Mouse (Mus musculus) forebrain, embryonic 16.5 days (tissue): Measurements from ENCODE around the gene Mapt. TPM values are rescaled to one million over a fixed set of nuclear protein-coding genes. Genes with fewer than 3 reads are reported as not detected.

Experiments
- ATAC-seq: fragments of 200-750 bp; cut with Nextera tagmentation; 2 replicates; pipeline ENCODE4 v1.8.0; 2017; ENCODE audit warnings: mild to moderate bottlenecking, moderate library complexity
- H3K27ac ChIP-seq: fragments of 300-500 bp; sonication (generic); 2 replicates; pipeline ENCODE4 v1.5.1; 2014; ENCODE audit warnings: low read length, control low read depth
- H3K27me3 ChIP-seq: fragments of 300-500 bp; sonication (generic); replicated peaks from 2 replicates; pipeline ENCODE4 v1.6.1; 2014; ENCODE audit warnings: low read length; ENCODE audit not compliant: control insufficient read depth, insufficient read depth
- H3K36me3 ChIP-seq: fragments of 300-500 bp; sonication (generic); 2 replicates; pipeline ENCODE4 v1.6.1; 2014; ENCODE audit not compliant: control insufficient read depth, insufficient read depth
- H3K4me1 ChIP-seq: fragments of 300-500 bp; sonication (generic); replicated peaks from 2 replicates; pipeline ENCODE4 v1.6.1; 2014; ENCODE audit warnings: low read length; ENCODE audit not compliant: control insufficient read depth, insufficient read depth
- H3K4me2 ChIP-seq: fragments of 300-500 bp; sonication (generic); 2 replicates; pipeline ENCODE4 v1.6.1; 2014; ENCODE audit warnings: mild to moderate bottlenecking, low read length, control low read depth
- H3K4me3 ChIP-seq: fragments of 300-500 bp; sonication (generic); replicated peaks from 2 replicates; pipeline ENCODE4 v1.5.1; 2014; ENCODE audit warnings: mild to moderate bottlenecking, low read length, control low read depth
- H3K9ac ChIP-seq: fragments of 300-500 bp; sonication (generic); replicated peaks from 2 replicates; pipeline ENCODE4 v1.6.1; 2014; ENCODE audit warnings: low read depth, low read length, control low read depth
- H3K9me3 ChIP-seq: fragments of 300-500 bp; sonication (generic); 2 replicates; pipeline ENCODE4 v1.6.1; 2016; ENCODE audit warnings: low read length; ENCODE audit not compliant: control insufficient read depth
- WGBS: fragments of 180-500 bp; shearing (Covaris S2); extraction: QIAGEN DNeasy Blood & Tissue Kit; methylation state at CpG from one replicate; pipeline ENCODE4 v1.1.7; 2014; 5-methylcytosine and 5-hydroxymethylcytosine counted together
- polyA plus RNA-seq: library from polyadenylated mRNA; unstranded; fragments of >200 nt; fragmentation: Nextera tagmentation; extraction: Ambion mirVana; gene quantifications from 2 replicates; pipeline ENCODE4 v1.2.1, GENCODE M21; 2015

The Mapt gene
- polyA plus RNA-seq, 1 experiment from 2014 or later, result 864 TPM

DNA sequence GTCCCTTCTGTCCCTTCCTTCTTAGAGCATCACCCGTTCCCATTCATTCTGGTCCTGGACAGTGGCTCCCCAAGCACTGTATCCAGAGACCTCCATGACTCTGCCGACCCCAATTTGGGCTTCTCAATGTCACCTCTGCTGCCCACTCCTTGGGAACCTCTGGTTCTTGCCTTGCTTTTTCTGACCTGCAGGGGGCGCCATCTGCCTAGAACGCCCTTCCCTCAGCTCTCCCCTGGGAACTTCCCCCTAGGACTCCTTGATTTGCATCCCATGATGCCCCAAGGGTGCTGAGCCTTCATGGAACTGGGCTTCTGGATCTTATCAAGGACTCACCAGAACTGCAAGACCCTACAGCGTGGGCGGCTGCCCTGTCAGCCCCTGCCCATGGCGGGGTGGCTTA lies 80.5 kb downstream of the Mapt start:
- Histone ChIP-seq H3K4me1 (no peaks in the 10 kb centered on the region), H3K27ac (no peak overlapping the region), H3K36me3 (0 out of 2 replicates have a peak, but pooled peaks cover 3% of the 10 kb centered on the region), H3K4me2 (no peak overlapping the region), H3K9ac (no peak overlapping the region), H3K9me3 (no peaks in the 10 kb centered on the region), H3K27me3 (no peaks in the 10 kb centered on the region), H3K4me3 (no peak overlapping the region)
- ATAC-seq, result no peak
- WGBS, result 67% methylated on average over 7 of the region's 7 CpGs

DNA sequence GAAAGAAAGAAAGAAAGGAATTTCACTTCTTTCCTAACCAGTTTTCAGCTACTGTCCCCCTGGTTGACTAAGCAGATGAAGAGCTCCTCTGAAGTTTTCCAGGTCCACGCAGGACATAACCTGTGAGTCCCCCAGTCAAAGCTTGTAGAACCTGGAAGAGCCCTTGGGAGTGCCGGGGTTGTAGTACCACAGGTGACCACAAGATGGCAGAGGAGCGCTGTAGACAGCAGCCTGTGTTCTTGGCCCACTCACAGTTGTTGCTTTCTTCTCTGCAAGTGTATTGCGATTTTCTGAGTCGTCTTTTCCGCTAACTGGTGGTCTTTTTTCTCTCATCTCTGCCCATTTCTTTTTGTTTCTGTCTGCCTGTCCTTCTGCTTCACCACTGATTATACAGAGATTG lies 84.5 kb downstream of the Mapt start:
- WGBS, result 1% methylated on average over 6 of the region's 6 CpGs
- ATAC-seq, result peak; percentile 59; the same call in 1 of the 2 replicates

DNA sequence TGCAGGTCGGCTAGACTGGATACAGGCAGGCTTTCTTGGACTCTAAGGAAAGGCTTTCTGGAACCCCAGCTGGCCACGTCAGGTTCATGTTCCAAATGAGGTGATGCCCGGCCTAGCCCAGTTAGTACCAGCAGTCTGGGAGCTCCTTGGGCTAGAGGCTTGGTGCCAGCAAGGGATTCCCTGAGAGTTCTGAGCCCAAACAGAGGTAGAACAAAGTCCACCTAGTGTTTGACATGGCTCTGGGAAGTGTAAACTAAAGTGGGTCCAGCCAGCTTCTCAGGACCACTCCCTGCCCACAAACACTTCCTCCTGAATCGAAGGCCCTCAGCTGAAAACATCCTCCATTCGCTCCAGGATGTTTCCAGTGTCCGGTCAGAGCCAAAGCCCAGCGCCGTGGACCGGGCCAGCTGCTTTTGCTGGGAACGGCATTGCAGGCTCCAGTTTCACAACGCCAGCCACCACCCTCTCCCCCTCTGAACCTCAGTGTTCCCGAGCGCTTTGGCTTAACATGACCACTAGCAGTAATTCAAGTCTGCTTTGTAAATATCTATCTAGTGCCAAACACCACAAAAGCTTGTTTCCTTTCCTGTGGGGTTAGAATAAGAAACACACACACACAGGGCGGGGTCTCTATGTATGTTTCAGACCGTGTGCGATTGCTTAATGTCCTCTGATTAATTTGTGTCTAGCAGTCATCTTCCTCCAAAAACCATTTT lies 85.7 kb downstream of the Mapt start:
- Histone ChIP-seq H3K4me3 (no peak overlapping the region), H3K4me2 (no peak overlapping the region), H3K27ac (no peak overlapping the region), H3K4me1 (peaks cover 11% of the 10 kb centered on the region), H3K9ac (no peak overlapping the region), H3K27me3 (no peaks in the 10 kb centered on the region), H3K9me3 (no peaks in the 10 kb centered on the region), H3K36me3 (peaks cover 5% of the 10 kb centered on the region; the same call in 1 of the 2 replicates)
- ATAC-seq, result no peak
- WGBS, result 78% methylated on average over 16 of the region's 16 CpGs

More for the DNA sequence above, 84.5 kb downstream of the Mapt start:
- no peaks in the 10 kb centered on the region for H3K36me3 ChIP-seq
- H3K27me3 ChIP-seq, result no peaks in the 10 kb centered on the region
- peaks cover 11% of the 10 kb centered on the region for H3K4me1 ChIP-seq
- H3K4me2 ChIP-seq, result no peak overlapping the region
- no peak overlapping the region for H3K27ac ChIP-seq
- H3K9me3 ChIP-seq, result no peaks in the 10 kb centered on the region
- H3K4me3 ChIP-seq, result no peak overlapping the region
- no peak overlapping the region for H3K9ac ChIP-seq

DNA sequence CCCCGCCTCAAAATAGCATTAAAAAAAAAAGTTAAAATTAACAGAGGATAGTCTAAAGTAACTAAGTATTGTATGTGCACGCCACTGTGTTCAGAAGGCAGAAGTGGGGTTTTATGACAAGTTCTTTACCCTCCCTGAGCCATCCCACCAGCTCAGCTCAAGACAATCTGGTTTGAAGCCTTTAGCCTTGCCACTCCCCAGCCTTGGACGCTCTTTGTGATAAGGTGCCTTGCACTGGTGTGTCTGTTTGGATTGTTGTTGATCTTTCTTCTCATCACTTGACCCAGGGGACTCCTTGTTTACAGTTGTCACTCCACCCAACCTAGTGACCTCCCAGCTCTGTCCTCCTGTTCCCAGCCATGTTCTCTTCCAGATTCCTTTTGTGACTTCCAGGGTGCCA lies 86.4 kb downstream of the Mapt start:
- H3K27me3 ChIP-seq, result no peaks in the 10 kb centered on the region
- no peak overlapping the region for H3K9ac ChIP-seq
- WGBS, result 91% methylated on average over 3 of the region's 3 CpGs
- H3K4me2 ChIP-seq, result no peak overlapping the region
- ATAC-seq, result no peak
- no peak overlapping the region for H3K27ac ChIP-seq
- no peak overlapping the region for H3K4me3 ChIP-seq
- peaks cover 11% of the 10 kb centered on the region for H3K4me1 ChIP-seq
- H3K36me3 ChIP-seq, result peaks cover 5% of the 10 kb centered on the region; the same call in 1 of the 2 replicates
- H3K9me3 ChIP-seq, result no peaks in the 10 kb centered on the region

DNA sequence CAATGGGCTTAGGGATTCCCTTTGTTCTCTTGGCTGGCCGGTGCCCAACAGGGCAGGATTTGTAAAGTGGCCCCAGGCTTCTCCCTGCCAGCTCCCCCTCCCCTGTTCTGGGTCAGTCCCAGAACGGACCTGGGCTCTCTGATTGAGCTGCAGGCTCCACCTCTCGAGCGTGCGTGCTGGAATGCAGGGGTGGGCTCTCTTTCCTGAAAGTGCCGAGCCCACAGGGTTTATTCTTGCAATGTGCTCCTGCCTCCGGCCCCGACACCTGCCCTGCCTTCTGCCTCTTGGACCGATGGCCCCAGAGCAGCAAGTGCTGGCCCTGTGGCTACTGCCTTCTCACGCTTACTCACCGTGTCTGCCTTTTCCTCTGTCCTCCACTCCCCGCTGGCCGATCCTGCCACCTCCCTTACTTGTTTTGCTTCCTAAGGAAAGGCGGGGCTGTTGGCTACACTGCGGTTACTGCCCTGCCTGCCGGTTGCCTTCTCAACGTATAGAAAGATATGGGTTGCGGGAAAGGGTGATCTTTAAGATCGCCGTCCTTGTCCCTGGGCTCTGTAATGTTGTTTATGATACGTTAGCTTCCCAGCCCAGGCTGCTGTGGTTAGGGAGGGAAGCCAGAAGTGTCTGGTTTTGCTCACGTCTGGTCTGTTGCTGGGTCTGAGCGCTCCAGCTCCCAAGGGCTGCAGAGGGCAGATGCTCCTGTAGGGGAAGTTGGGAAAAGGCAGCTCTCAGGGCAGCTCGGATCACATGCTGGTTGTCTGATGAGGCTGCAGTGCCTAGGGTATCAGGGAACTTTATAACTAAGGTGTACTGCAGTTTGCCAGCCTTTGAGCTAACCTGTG lies 88.0 kb downstream of the Mapt start:
- H3K9ac ChIP-seq, result peak overlapping the region; percentile 51
- 2% methylated on average over 24 of the region's 24 CpGs for WGBS

DNA sequence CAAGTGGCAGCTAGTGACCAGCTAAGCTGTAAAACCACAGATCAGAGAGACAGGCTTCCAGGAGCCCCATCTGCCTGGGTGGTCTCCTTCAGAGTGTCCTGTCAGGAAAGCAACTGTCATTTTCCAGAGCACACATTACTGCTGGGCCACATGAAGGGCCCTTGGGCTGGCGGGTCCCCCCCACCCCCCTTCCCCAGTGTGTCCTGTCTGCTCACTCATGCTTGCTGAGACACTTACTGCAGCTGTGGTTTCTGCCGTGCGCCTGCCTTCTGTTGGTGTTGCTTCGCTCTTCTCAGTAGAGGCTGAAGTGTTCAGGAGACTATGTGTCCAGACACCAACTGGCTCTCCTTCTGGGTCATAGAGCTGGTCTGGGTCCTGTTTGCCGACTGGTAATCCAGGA lies 89.3 kb downstream of the Mapt start:
- H3K27ac ChIP-seq, result no peak overlapping the region
- WGBS, result 61% methylated on average over 5 of the region's 5 CpGs
- no peak overlapping the region for H3K9ac ChIP-seq
- H3K4me1 ChIP-seq, result peaks cover 11% of the 10 kb centered on the region
- no peak overlapping the region for H3K4me3 ChIP-seq
- ATAC-seq, result no peak
- no peaks in the 10 kb centered on the region for H3K9me3 ChIP-seq
- peaks cover 7% of the 10 kb centered on the region; the same call in 1 of the 2 replicates for H3K36me3 ChIP-seq
- no peak overlapping the region for H3K4me2 ChIP-seq
- no peaks in the 10 kb centered on the region for H3K27me3 ChIP-seq

More for the DNA sequence above, 88.0 kb downstream of the Mapt start:
- no peak overlapping the region for H3K27ac ChIP-seq
- H3K27me3 ChIP-seq, result no peaks in the 10 kb centered on the region
- peaks cover 11% of the 10 kb centered on the region for H3K4me1 ChIP-seq
- H3K36me3 ChIP-seq, result peaks cover 5% of the 10 kb centered on the region; the same call in 1 of the 2 replicates
- 0 out of 2 replicates have a peak, but pooled peaks have one; percentile 43 for ATAC-seq
- H3K9me3 ChIP-seq, result no peaks in the 10 kb centered on the region
- H3K4me2 ChIP-seq, result peak overlapping the region; percentile 60
- peak overlapping the region; percentile 32 for H3K4me3 ChIP-seq

DNA sequence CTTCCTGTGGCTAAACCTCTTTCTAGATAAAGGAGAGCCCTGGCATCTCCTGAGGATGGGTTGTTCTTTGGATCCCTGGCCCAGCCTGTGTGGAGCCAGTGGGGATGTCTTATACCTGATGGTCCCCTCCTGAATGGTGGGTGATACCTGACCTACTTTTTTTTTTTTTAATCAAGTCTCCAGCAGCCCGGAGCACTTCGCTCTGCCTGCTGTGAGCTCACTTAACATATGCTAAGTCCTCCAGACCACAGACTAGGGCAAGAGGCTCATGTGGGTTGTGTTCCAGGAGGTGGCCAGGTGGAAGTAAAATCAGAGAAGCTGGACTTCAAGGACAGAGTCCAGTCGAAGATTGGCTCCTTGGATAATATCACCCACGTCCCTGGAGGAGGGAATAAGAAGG lies 91.0 kb downstream of the Mapt start:
- H3K27ac ChIP-seq, result no peak overlapping the region
- 31% methylated on average over 4 of the region's 4 CpGs for WGBS

DNA sequence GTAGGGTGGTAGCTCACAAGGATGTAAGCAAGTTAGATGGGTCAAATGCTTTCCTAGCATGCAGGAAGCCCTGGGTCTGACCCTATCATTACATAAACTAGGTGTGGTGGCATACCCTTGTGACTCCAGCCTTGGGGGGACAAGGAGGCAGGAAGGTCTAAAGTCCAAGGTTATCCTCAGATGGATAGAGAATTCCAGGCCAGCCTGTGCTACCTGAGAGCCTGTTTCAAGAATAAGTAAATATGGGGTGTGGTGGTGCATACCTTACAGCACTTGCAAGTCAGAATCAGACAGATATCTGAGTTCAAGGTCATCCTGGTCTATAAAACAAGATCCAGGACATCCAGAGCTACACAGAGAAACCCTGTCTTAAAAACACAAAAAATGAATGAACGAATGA lies 96.3 kb downstream of the Mapt start:
- no peaks in the 10 kb centered on the region for H3K27me3 ChIP-seq
- no peak overlapping the region for H3K4me3 ChIP-seq
- no peak overlapping the region for H3K9ac ChIP-seq
- H3K27ac ChIP-seq, result no peak overlapping the region
- ATAC-seq, result no peak
- peaks cover 12% of the 10 kb centered on the region for H3K36me3 ChIP-seq
- 97% methylated on average over 1 of the region's 1 CpGs for whole genome bisulfite sequencing
- H3K9me3 ChIP-seq, result peaks cover 3% of the 10 kb centered on the region; the same call in 1 of the 2 replicates
- no peak overlapping the region for H3K4me2 ChIP-seq
- H3K4me1 ChIP-seq, result no peaks in the 10 kb centered on the region

More for the DNA sequence above, 91.0 kb downstream of the Mapt start:
- H3K36me3 ChIP-seq, result peaks cover 7% of the 10 kb centered on the region
- H3K4me1 ChIP-seq, result peaks cover 11% of the 10 kb centered on the region
- H3K9ac ChIP-seq, result no peak overlapping the region
- H3K4me3 ChIP-seq, result no peak overlapping the region
- peaks cover 3% of the 10 kb centered on the region; the same call in 1 of the 2 replicates for H3K9me3 ChIP-seq
- no peak overlapping the region for H3K4me2 ChIP-seq
- no peaks in the 10 kb centered on the region for H3K27me3 ChIP-seq
- ATAC-seq, result no peak

DNA sequence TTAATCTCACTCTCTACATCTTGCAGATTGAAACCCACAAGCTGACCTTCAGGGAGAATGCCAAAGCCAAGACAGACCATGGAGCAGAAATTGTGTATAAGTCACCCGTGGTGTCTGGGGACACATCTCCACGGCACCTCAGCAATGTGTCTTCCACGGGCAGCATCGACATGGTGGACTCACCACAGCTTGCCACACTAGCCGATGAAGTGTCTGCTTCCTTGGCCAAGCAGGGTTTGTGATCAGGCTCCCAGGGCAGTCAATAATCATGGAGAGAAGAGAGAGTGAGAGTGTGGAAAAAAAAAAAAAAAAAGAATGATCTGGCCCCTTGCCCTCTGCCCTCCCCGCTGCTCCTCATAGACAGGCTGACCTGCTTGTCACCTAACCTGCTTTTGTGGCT lies 96.8 kb downstream of the Mapt start:
- Histone ChIP-seq H3K27me3 (no peaks in the 10 kb centered on the region), H3K4me1 (no peaks in the 10 kb centered on the region), H3K9ac (no peak overlapping the region), H3K36me3 (peaks cover 12% of the 10 kb centered on the region), H3K27ac (no peak overlapping the region), H3K4me3 (no peak overlapping the region), H3K9me3 (peaks cover 3% of the 10 kb centered on the region; the same call in 1 of the 2 replicates), H3K4me2 (no peak overlapping the region)
- WGBS, result 83% methylated on average over 6 of the region's 6 CpGs
- ATAC-seq, result no peak
